Mouse (Mus musculus) bone marrow macrophage, adult 2 months (primary cell): ENCODE data around the gene Tufm. TPM values are rescaled to one million over a fixed set of nuclear protein-coding genes. Genes with fewer than 3 reads are reported as not detected.

Source experiments
- H3K27ac ChIP-seq: 2 replicates; pipeline ENCODE4 v1.5.1; 2012; ENCODE audit warnings: low read depth, low read length; ENCODE audit not compliant: insufficient read depth
- H3K4me1 ChIP-seq: 2 replicates; pipeline ENCODE4 v1.6.1; 2012; ENCODE audit warnings: low read length; ENCODE audit not compliant: control insufficient read depth, insufficient read depth
- H3K4me3 ChIP-seq: 2 replicates; pipeline ENCODE4 v1.5.1; 2012; ENCODE audit warnings: mild to moderate bottlenecking, low read length, moderate library complexity; ENCODE audit not compliant: insufficient read depth
- CTCF ChIP-seq: IDR thresholded peaks from 2 replicates; pipeline ENCODE4 v1.5.1; 2012; ENCODE audit warnings: low read depth, mild to moderate bottlenecking, low read length, moderate library complexity
- POLR2A ChIP-seq: IDR thresholded peaks from 2 replicates; pipeline ENCODE4 v1.6.1; 2012; ENCODE audit warnings: mild to moderate bottlenecking, low read depth, low read length, borderline replicate concordance
- polyA plus RNA-seq: library from polyadenylated mRNA; stranded (reverse); fragments of >200 nt; gene quantifications from 2 replicates; pipeline ENCODE4 v1.2.4, GENCODE M21; 2012; ENCODE audit not compliant: missing spikeins, insufficient read depth, insufficient read length

The Tufm gene
- polyA plus RNA-seq, 1 experiment = 41.0 TPM

GRCm38 (mm10) chr7:126453861-126454260, 33.3 kb upstream of the Tufm start:
- Histone ChIP-seq H3K27ac (no peak overlapping the region), H3K4me3 (no peak overlapping the region), H3K4me1 (no peaks in the 10 kb centered on the region)
- TF ChIP-seq POLR2A (no peak), CTCF (no peak)

- no peak overlapping the region for H3K4me3 ChIP-seq
- H3K4me1 ChIP-seq = no peaks in the 10 kb centered on the region
- TF ChIP-seq CTCF (no peak), POLR2A (no peak)
- no peak overlapping the region for H3K27ac ChIP-seq
These were observed 31.9 kb upstream of the Tufm start for GRCm38 (mm10) chr7:126455242-126455641.

GRCm38 (mm10) chr7:126456382-126457266, 30.5 kb upstream of the Tufm start:
- TF ChIP-seq CTCF = no peak
- no peak for TF ChIP-seq POLR2A
- H3K27ac ChIP-seq = no peak overlapping the region
- no peaks in the 10 kb centered on the region for H3K4me1 ChIP-seq

GRCm38 (mm10) chr7:126458225-126458624, 28.9 kb upstream of the Tufm start:
- no peak overlapping the region for H3K27ac ChIP-seq
- no peak overlapping the region for H3K4me3 ChIP-seq
- H3K4me1 ChIP-seq = no peaks in the 10 kb centered on the region
- TF ChIP-seq POLR2A (no peak), CTCF (no peak)

More at GRCm38 (mm10) chr7:126456382-126457266, 30.5 kb upstream of the Tufm start:
- H3K4me3 ChIP-seq = no peak overlapping the region

GRCm38 (mm10) chr7:126458844-126459618, 28.1 kb upstream of the Tufm start:
- Histone ChIP-seq H3K4me3 (no peak overlapping the region), H3K27ac (no peak overlapping the region), H3K4me1 (0 out of 2 replicates have a peak, but pooled peaks cover 2% of the 10 kb centered on the region)
- TF ChIP-seq CTCF = no peak
- no peak for TF ChIP-seq POLR2A

GRCm38 (mm10) chr7:126460623-126461399, 26.4 kb upstream of the Tufm start:
- Histone ChIP-seq H3K27ac (no peak overlapping the region), H3K4me1 (peaks cover 7% of the 10 kb centered on the region), H3K4me3 (no peak overlapping the region)
- TF ChIP-seq CTCF = no peak
- no peak for TF ChIP-seq POLR2A

GRCm38 (mm10) chr7:126461626-126462025, 25.5 kb upstream of the Tufm start:
- TF ChIP-seq POLR2A (no peak), CTCF (no peak)

GRCm38 (mm10) chr7:126463004-126463403, 24.2 kb upstream of the Tufm start, which contains the start of gene Atp2a1:
Atp2a1 (minus strand) TSS chr7:126463108.
- TF ChIP-seq CTCF (no peak), POLR2A (no peak)
- H3K4me3 ChIP-seq = no peak within 1 kb of the TSS
- no peak within 1 kb of the TSS for H3K27ac ChIP-seq
- H3K4me1 ChIP-seq = peaks cover 7% of the 10 kb centered on the region

More at GRCm38 (mm10) chr7:126461626-126462025, 25.5 kb upstream of the Tufm start:
- Histone ChIP-seq H3K4me1 (peaks cover 7% of the 10 kb centered on the region), H3K4me3 (no peak overlapping the region), H3K27ac (no peak overlapping the region)

GRCm38 (mm10) chr7:126463547-126463946, 23.6 kb upstream of the Tufm start:
- H3K4me3 ChIP-seq = no peak overlapping the region
- peaks cover 7% of the 10 kb centered on the region for H3K4me1 ChIP-seq
- no peak overlapping the region for H3K27ac ChIP-seq
- TF ChIP-seq POLR2A (no peak), CTCF (no peak)
